Mouse (Mus musculus): ENCODE data around the gene Gm49393. TPM values are rescaled to one million over a fixed set of nuclear protein-coding genes. Genes with fewer than 3 reads are reported as not detected.

Gene Gm49393
- polyA plus RNA-seq, 1 experiment from 2014 or later, result not detected

Other genes starting within 250 kb of the Gm49393 start
- not detected in 2 replicates for gene BC051665, start 149.2 kb downstream of the Gm49393 start, polyA plus RNA-seq (2016; fragmentation: Nextera tagmentation; extraction: Ambion mirVana)
- not detected in 2 replicates for gene Ctsll3, start 132.7 kb downstream of the Gm49393 start, polyA plus RNA-seq (2016; fragmentation: Nextera tagmentation; extraction: Ambion mirVana)
- gene 4930486L24Rik, start 71.1 kb downstream of the Gm49393 start, polyA plus RNA-seq (2016; fragmentation: Nextera tagmentation; extraction: Ambion mirVana), result 0.16 TPM in 1 of 2 replicates, not detected in the other
- gene Gm49392, start 38.7 kb downstream of the Gm49393 start, polyA plus RNA-seq (2016; fragmentation: Nextera tagmentation; extraction: Ambion mirVana), result not detected in 2 replicates
- gene Ctla2b, start 38.1 kb downstream of the Gm49393 start, polyA plus RNA-seq (2016; fragmentation: Nextera tagmentation; extraction: Ambion mirVana), result 0.80 and 1.7 TPM in 2 replicates
- gene Tpbpb, start 30.7 kb downstream of the Gm49393 start, polyA plus RNA-seq (2016; fragmentation: Nextera tagmentation; extraction: Ambion mirVana), result not detected in 2 replicates
- gene Gm49391, start 981 bp upstream of the Gm49393 start, polyA plus RNA-seq (2016; fragmentation: Nextera tagmentation; extraction: Ambion mirVana), result 0.69 and 1.0 TPM in 2 replicates
- gene Ctla2a, start 1.0 kb upstream of the Gm49393 start, polyA plus RNA-seq (2016; fragmentation: Nextera tagmentation; extraction: Ambion mirVana), result 8.7 and 9.3 TPM in 2 replicates
- not detected in 2 replicates for gene Tpbpa, start 6.4 kb upstream of the Gm49393 start, polyA plus RNA-seq (2016; fragmentation: Nextera tagmentation; extraction: Ambion mirVana)
- gene Ctsj, start 70.4 kb upstream of the Gm49393 start, polyA plus RNA-seq (2016; fragmentation: Nextera tagmentation; extraction: Ambion mirVana), result not detected in 2 replicates
- not detected in 2 replicates for gene Ctsq, start 105.0 kb upstream of the Gm49393 start, polyA plus RNA-seq (2016; fragmentation: Nextera tagmentation; extraction: Ambion mirVana)
- gene Ctsr, start 228.7 kb upstream of the Gm49393 start, polyA plus RNA-seq (2016; fragmentation: Nextera tagmentation; extraction: Ambion mirVana), result not detected in 2 replicates

All from embryonic facial prominence, embryonic 10.5 days (tissue).